Mouse (Mus musculus) MEL (cell line): Measurements from ENCODE around the gene Gclc.

Source experiments
- E2F4 ChIP-seq: IDR thresholded peaks from 2 replicates; pipeline ENCODE4 v1.6.1; 2011; ENCODE audit warnings: low read depth, low read length, improper control_type of control experiment, borderline replicate concordance
- EP300 ChIP-seq, 2 experiments: IDR thresholded peaks; 2 replicates each; pipeline ENCODE4 v1.6.1; 2011; ENCODE audit warnings: improper control_type of control experiment in 2 of 2, low read length in 2 of 2, low read depth in 1 of 2, mild to moderate bottlenecking in 1 of 2
- MEF2A ChIP-seq: IDR thresholded peaks from 2 replicates; pipeline ENCODE4 v1.6.1; 2014; ENCODE audit warnings: low read depth, mild to moderate bottlenecking, inconsistent platforms, low read length, improper control_type of control experiment; ENCODE audit not compliant: poor library complexity, insufficient replicate concordance, severe bottlenecking; ENCODE audit errors: extremely low read depth
- POLR2AphosphoS2 ChIP-seq: IDR thresholded peaks from 2 replicates; pipeline ENCODE4 v1.6.1; 2011; ENCODE audit warnings: low read length, improper control_type of control experiment
- ZMIZ1 ChIP-seq: IDR thresholded peaks from 2 replicates; pipeline ENCODE4 v1.6.1; 2012; ENCODE audit warnings: low read depth, mild to moderate bottlenecking, inconsistent platforms, low read length, improper control_type of control experiment, moderate library complexity

GRCm38 (mm10) chr9:77793838-77794237 lies 39.5 kb downstream of the Gclc start:
- no peak for TF ChIP-seq EP300 (IDR thresholded peaks at IDR 0.05; ENCODE audit: low read depth in 1 of 2, low read length in 2 of 2)
- no peak for TF ChIP-seq ZMIZ1
- no peak for TF ChIP-seq E2F4
- TF ChIP-seq POLR2AphosphoS2 = no peak
- no peak for TF ChIP-seq MEF2A
